Mouse (Mus musculus): ENCODE data around the gene Nrcam. TPM values are rescaled to one million over a fixed set of nuclear protein-coding genes. Genes with fewer than 3 reads are reported as not detected.

Nrcam gene
- total and polyA plus RNA-seq, 3 experiments: 0.05 to 0.33 (median 0.13) TPM

DNA sequence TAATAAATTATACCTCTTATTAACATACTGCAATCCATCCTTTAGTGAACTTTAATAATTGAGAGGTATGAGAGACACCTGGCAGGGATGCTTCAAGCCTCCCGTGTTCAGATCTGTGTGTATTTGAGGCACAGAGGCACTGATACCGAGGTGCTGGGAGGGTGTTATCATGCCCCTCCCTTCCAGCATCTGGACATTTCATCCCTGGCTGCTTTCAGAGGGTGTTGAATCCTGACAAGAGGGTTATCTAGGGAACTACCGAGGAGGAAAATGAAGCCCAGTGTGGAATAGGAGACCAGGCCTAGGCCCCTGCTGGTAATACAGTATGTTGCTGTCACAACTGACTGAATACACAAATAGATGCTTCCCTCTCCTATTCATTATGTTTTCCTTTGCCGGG, 133.8 kb downstream of the Nrcam start:
- H3K27me3 ChIP-seq (replicated peaks): no peaks in the 10 kb centered on the region
- no peak overlapping the region for H3K27ac ChIP-seq (ENCODE audit: insufficient read depth, low read depth)
- no peak overlapping the region for H3K4me3 ChIP-seq (replicated peaks in 1 of 3; ENCODE audit: low read depth in 2 of 3, low read length in 2 of 3, poor library complexity in 1 of 3)
- dilution Hi-C loops (cut with MboI; ENCODE audit: extremely low pct_ligation_motif_present, extremely low pct_unique_long_range_greater_than_20kb, low sequenced_read_pairs) (no loop called here), in situ Hi-C loops (cut with MboI; ENCODE audit: low pct_ligation_motif_present, low pct_unique_long_range_greater_than_20kb, low sequenced_read_pairs) (no loop called here)
- no peaks in the 10 kb centered on the region for H3K79me2 ChIP-seq (replicated peaks; ENCODE audit: control insufficient read depth, extremely low read depth, insufficient read depth, poor library complexity, severe bottlenecking)
- DNase-seq (ENCODE audit: extremely low read depth): no peak
- no peak overlapping the region for H3K4me2 ChIP-seq (ENCODE audit: insufficient read depth, low read depth, poor library complexity, severe bottlenecking)
- no peak overlapping the region for H3K9ac ChIP-seq (ENCODE audit: insufficient read depth, low read depth)
- H3K36me3 ChIP-seq (replicated peaks in 1 of 2; ENCODE audit: control insufficient read depth in 1 of 2, insufficient read depth in 1 of 2, low read length in 1 of 2): no peaks in the 10 kb centered on the region
- TF ChIP-seq MYC (IDR thresholded peaks at IDR 0.05; ENCODE audit: low read depth, low read length) (no peak), HCFC1 (IDR thresholded peaks at IDR 0.05; ENCODE audit: low read depth, low read length) (no peak)
- no peaks in the 10 kb centered on the region for H3K4me1 ChIP-seq (ENCODE audit: control insufficient read depth in 1 of 2, insufficient read depth in 2 of 2)
- no peaks in the 10 kb centered on the region for H3K9me3 ChIP-seq (replicated peaks; ENCODE audit: low read length)

DNA sequence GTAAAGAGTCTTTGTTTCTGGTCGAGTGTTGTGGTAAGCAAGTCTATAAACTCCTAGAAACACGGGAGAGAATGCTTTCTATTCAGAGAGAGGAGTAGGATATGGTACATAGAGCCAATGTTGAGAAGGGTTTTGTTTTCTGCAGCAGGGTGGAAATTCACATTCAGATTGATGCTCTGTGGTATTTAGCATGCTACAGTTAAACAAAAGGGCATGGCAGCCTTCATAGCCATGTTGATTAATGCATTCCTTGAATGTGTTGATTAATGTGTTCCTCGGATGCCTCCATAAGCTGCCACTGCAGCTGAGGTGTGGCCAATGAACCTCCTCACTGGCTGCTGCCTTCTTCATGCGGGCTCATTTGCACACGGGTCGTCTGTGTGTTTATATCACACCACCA, 134.3 kb downstream of the Nrcam start:
- DNase-seq (ENCODE audit: extremely low read depth): no peak
- TF ChIP-seq RCOR1 (conservative IDR thresholded peaks at IDR 0.05; ENCODE audit: low read depth, low read length) (no peak), ETS1 (conservative IDR thresholded peaks at IDR 0.05; ENCODE audit: low read depth, low read length) (no peak), CHD1 (IDR thresholded peaks at IDR 0.05; ENCODE audit: low read depth, low read length) (no peak), NRF1 (IDR thresholded peaks at IDR 0.05; ENCODE audit: low read depth, low read length) (no peak), TCF12 (IDR thresholded peaks at IDR 0.05; ENCODE audit: low read depth, low read length) (no peak), ZMIZ1 (IDR thresholded peaks at IDR 0.05; ENCODE audit: low read depth, low read length) (no peak), MYC (IDR thresholded peaks at IDR 0.05; ENCODE audit: low read depth, low read length) (no peak), JUND (conservative IDR thresholded peaks at IDR 0.05; ENCODE audit: low read depth, low read length) (no peak), GABPA (IDR thresholded peaks at IDR 0.05; ENCODE audit: insufficient replicate concordance, low read depth, low read length) (no peak), CHD2 (IDR thresholded peaks at IDR 0.05; ENCODE audit: low read length) (no peak), MAZ (IDR thresholded peaks at IDR 0.05; ENCODE audit: low read depth, low read length) (no peak), NELFE (IDR thresholded peaks at IDR 0.05; ENCODE audit: low read depth, low read length) (no peak)
- H3K4me3 ChIP-seq (replicated peaks in 1 of 3; ENCODE audit: low read depth in 2 of 3, low read length in 2 of 3, poor library complexity in 1 of 3): no peak overlapping the region
- dilution Hi-C loops (cut with MboI; ENCODE audit: extremely low pct_ligation_motif_present, extremely low pct_unique_long_range_greater_than_20kb, low sequenced_read_pairs) (no loop called here), in situ Hi-C loops (cut with MboI; ENCODE audit: low pct_ligation_motif_present, low pct_unique_long_range_greater_than_20kb, low sequenced_read_pairs) (no loop called here)
- no peak overlapping the region for H3K9ac ChIP-seq (ENCODE audit: insufficient read depth, low read depth)
- no peaks in the 10 kb centered on the region for H3K9me3 ChIP-seq (replicated peaks; ENCODE audit: low read length)
- H3K27me3 ChIP-seq (replicated peaks): no peaks in the 10 kb centered on the region
- H3K27ac ChIP-seq (ENCODE audit: insufficient read depth, low read depth): no peak overlapping the region
- H3K79me2 ChIP-seq (replicated peaks; ENCODE audit: control insufficient read depth, extremely low read depth, insufficient read depth, poor library complexity, severe bottlenecking): no peaks in the 10 kb centered on the region
- no peak overlapping the region for H3K4me2 ChIP-seq (ENCODE audit: insufficient read depth, low read depth, poor library complexity, severe bottlenecking)
- no peaks in the 10 kb centered on the region for H3K4me1 ChIP-seq (ENCODE audit: control insufficient read depth in 1 of 2, insufficient read depth in 2 of 2)
- no peaks in the 10 kb centered on the region for H3K36me3 ChIP-seq (replicated peaks in 1 of 2; ENCODE audit: control insufficient read depth in 1 of 2, insufficient read depth in 1 of 2, low read length in 1 of 2)

DNA sequence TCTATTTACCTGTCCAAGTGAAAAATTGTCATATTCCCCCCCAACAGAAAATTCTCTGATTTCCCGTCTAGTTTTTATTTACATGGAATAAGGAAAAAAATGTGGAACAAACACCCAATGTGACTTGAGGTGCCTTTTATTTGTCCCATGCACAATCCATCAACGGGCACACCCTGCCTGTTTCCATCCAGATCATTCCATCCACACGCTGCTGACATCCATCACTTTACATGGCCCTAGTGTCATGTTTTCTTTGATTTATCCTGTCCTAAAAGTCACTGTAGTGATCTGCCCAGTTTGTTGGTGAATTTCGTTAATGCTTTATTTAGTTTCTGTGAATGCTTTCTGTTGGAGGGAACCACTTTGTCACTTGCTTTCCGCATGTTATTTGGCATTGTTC, 142.4 kb downstream of the Nrcam start:
- in situ Hi-C loops (cut with MboI; ENCODE audit: low pct_ligation_motif_present, low pct_unique_long_range_greater_than_20kb, low sequenced_read_pairs): no loop called here
- no peaks in the 10 kb centered on the region for H3K36me3 ChIP-seq (replicated peaks in 1 of 2; ENCODE audit: control insufficient read depth in 1 of 2, insufficient read depth in 1 of 2, low read length in 1 of 2)
- H3K9me3 ChIP-seq (replicated peaks; ENCODE audit: low read length): no peaks in the 10 kb centered on the region
- no peaks in the 10 kb centered on the region for H3K27me3 ChIP-seq (replicated peaks)
- dilution Hi-C loops (cut with MboI; ENCODE audit: extremely low pct_ligation_motif_present, extremely low pct_unique_long_range_greater_than_20kb, low sequenced_read_pairs): no loop called here
- no peak overlapping the region for H3K27ac ChIP-seq (ENCODE audit: insufficient read depth, low read depth)
- H3K4me3 ChIP-seq (replicated peaks in 1 of 3; ENCODE audit: low read depth in 2 of 3, low read length in 2 of 3, poor library complexity in 1 of 3): no peak overlapping the region
- H3K4me1 ChIP-seq (ENCODE audit: control insufficient read depth in 1 of 2, insufficient read depth in 2 of 2): no peaks in the 10 kb centered on the region
- H3K4me2 ChIP-seq (ENCODE audit: insufficient read depth, low read depth, poor library complexity, severe bottlenecking): no peak overlapping the region
- no peak overlapping the region for H3K9ac ChIP-seq (ENCODE audit: insufficient read depth, low read depth)
- no peaks in the 10 kb centered on the region for H3K79me2 ChIP-seq (replicated peaks; ENCODE audit: control insufficient read depth, extremely low read depth, insufficient read depth, poor library complexity, severe bottlenecking)
- no peak for TF ChIP-seq POLR2A (IDR thresholded peaks at IDR 0.05; ENCODE audit: low read depth, low read length)
- no peak for TF ChIP-seq ETS1 (conservative IDR thresholded peaks at IDR 0.05; ENCODE audit: low read depth, low read length)
- no peak for TF ChIP-seq MXI1 (IDR thresholded peaks at IDR 0.05; ENCODE audit: low read depth, low read length)
- no peak for TF ChIP-seq CTCF (conservative IDR thresholded peaks at IDR 0.05 in 1 of 2, IDR thresholded peaks at IDR 0.05 in 1 of 2; ENCODE audit: low read depth in 2 of 2, low read length in 2 of 2)
- TF ChIP-seq MAZ (IDR thresholded peaks at IDR 0.05; ENCODE audit: low read depth, low read length): no peak
- no peak for DNase-seq (ENCODE audit: extremely low read depth)
